Comparison of ENCODE assay signal across 13 mouse cellular contexts in genomic region chr14:74603131-74603766, GRCm38 (mm10). TPM values are rescaled to one million over a fixed set of nuclear protein-coding genes. Genes with fewer than 3 reads are reported as not detected.
"Had no signal": no experiment of that assay in that cellular context is flagged by ENCODE, and none has a peak within 500 bp of the region (broad histone marks: within the 10 kb centered on the region; RNA-seq: fewer than 3 reads in every experiment).

No protein-coding gene starts in this region.

- H3K4me2 ChIP-seq: kidney, embryonic 15.5 days; limb, embryonic 12.5 days; limb, embryonic 15.5 days; liver, embryonic 11.5 days; midbrain, embryonic 13.5 days; neural tube, embryonic 13.5 days had no signal

- H3K27ac ChIP-seq: kidney, embryonic 15.5 days; limb, embryonic 12.5 days; limb, embryonic 15.5 days; liver, embryonic 14.5 days; midbrain, embryonic 10.5 days; midbrain, embryonic 13.5 days; neural tube, embryonic 13.5 days had no signal

- H3K9me3 ChIP-seq: kidney, embryonic 15.5 days; limb, embryonic 12.5 days; limb, embryonic 15.5 days; megakaryocyte, embryonic 14.5 days; midbrain, embryonic 10.5 days; midbrain, embryonic 13.5 days; neural tube, embryonic 13.5 days had no signal

- H3K4me3 ChIP-seq: kidney, embryonic 15.5 days; limb, embryonic 12.5 days; limb, embryonic 15.5 days; megakaryocyte, embryonic 14.5 days; midbrain, embryonic 10.5 days; midbrain, embryonic 13.5 days; myocyte; neural tube, embryonic 13.5 days had no signal

- H3K27me3 ChIP-seq: kidney, embryonic 15.5 days; limb, embryonic 12.5 days; limb, embryonic 15.5 days; megakaryocyte, embryonic 14.5 days; midbrain, embryonic 13.5 days; neural tube, embryonic 13.5 days had no signal

- H3K36me3 ChIP-seq: kidney, embryonic 15.5 days; limb, embryonic 12.5 days; limb, embryonic 15.5 days; midbrain, embryonic 10.5 days; midbrain, embryonic 13.5 days; neural tube, embryonic 13.5 days had no signal

- ATAC-seq: liver, postnatal 0 days; midbrain, embryonic 13.5 days had no signal

- DNase-seq: thymus, adult 18-20 months had no signal

- H3K9ac ChIP-seq: kidney, embryonic 15.5 days; limb, embryonic 12.5 days; limb, embryonic 15.5 days; liver, embryonic 14.5 days; liver, postnatal 0 days; midbrain, embryonic 13.5 days; neural tube, embryonic 13.5 days had no signal

- H3K4me1 ChIP-seq: kidney, embryonic 15.5 days; limb, embryonic 12.5 days; limb, embryonic 15.5 days; midbrain, embryonic 10.5 days; midbrain, embryonic 13.5 days; neural tube, embryonic 13.5 days had no signal

RNA-seq across cellular contexts. Expression of gene Htr2a, which starts 37.4 kb away (rescaled TPM):
- total RNA-seq: monocyte, adult 5-6 weeks had no signal
- polyA plus RNA-seq: myocyte had no signal
